Mouse (Mus musculus) Muller cell, postnatal 12 days (primary cell): ENCODE results near the gene Ppfia2.

ENCODE experiments used
- DNase-seq: peaks from one replicate; pipeline ENCODE4 v3.0.0-alpha.2; 2015; ENCODE audit errors: inconsistent ontology term

Ppfia2 gene

GRCm38 (mm10) chr10:106913032-106913431 lies 442.9 kb downstream of the Ppfia2 start:
- DNase-seq: peak; percentile 11

- DNase-seq: no peak
Measured at GRCm38 (mm10) chr10:106914275-106914674, 444.1 kb downstream of the Ppfia2 start.

GRCm38 (mm10) chr10:106914822-106915221 lies 444.7 kb downstream of the Ppfia2 start:
- DNase-seq: no peak

GRCm38 (mm10) chr10:106924334-106924733 lies 454.2 kb downstream of the Ppfia2 start:
- no peak for DNase-seq

GRCm38 (mm10) chr10:106924798-106925197 lies 454.7 kb downstream of the Ppfia2 start:
- no peak for DNase-seq

- DNase-seq: peak; percentile 15
Measured at GRCm38 (mm10) chr10:106928576-106929332, 458.6 kb downstream of the Ppfia2 start.

- peak; percentile 68 for DNase-seq
Measured at GRCm38 (mm10) chr10:106932571-106933073, 462.5 kb downstream of the Ppfia2 start.

GRCm38 (mm10) chr10:106936996-106937395 lies 466.9 kb downstream of the Ppfia2 start:
- DNase-seq: no peak

- DNase-seq: no peak
Measured at GRCm38 (mm10) chr10:106938851-106939250, 468.7 kb downstream of the Ppfia2 start.

GRCm38 (mm10) chr10:106939441-106939840 lies 469.3 kb downstream of the Ppfia2 start:
- no peak for DNase-seq

- DNase-seq: no peak
Measured at GRCm38 (mm10) chr10:106941380-106941779, 471.2 kb downstream of the Ppfia2 start.

GRCm38 (mm10) chr10:106959026-106959425 lies 488.9 kb downstream of the Ppfia2 start:
- DNase-seq: no peak

- no peak for DNase-seq
Measured at GRCm38 (mm10) chr10:106975193-106976141, 505.3 kb downstream of the Ppfia2 start.
